Mouse (Mus musculus) kidney, adult 2 months (tissue): ENCODE results near the gene Dlx6.

Experiments
- CTCF ChIP-seq: fragments of 200-500 bp; conservative IDR thresholded peaks from 2 replicates; pipeline ENCODE4 v1.5.1; 2011; ENCODE audit warnings: low read depth, mild to moderate bottlenecking, control low read depth, low read length, moderate library complexity, mixed read lengths; ENCODE audit not compliant: insufficient read depth, insufficient read length
- POLR2A ChIP-seq: fragments of 200-500 bp; IDR thresholded peaks from one replicate; pipeline ENCODE4 v1.6.1; 2011; ENCODE audit warnings: low read depth, low read length, control low read depth

GRCm38 (mm10) chr6:6914304-6914703, 51.2 kb downstream of the Dlx6 start:
- TF ChIP-seq CTCF (no peak), POLR2A (no peak)
